Mouse (Mus musculus): Measurements from ENCODE around the gene Gna13.

The Gna13 gene

DNA sequence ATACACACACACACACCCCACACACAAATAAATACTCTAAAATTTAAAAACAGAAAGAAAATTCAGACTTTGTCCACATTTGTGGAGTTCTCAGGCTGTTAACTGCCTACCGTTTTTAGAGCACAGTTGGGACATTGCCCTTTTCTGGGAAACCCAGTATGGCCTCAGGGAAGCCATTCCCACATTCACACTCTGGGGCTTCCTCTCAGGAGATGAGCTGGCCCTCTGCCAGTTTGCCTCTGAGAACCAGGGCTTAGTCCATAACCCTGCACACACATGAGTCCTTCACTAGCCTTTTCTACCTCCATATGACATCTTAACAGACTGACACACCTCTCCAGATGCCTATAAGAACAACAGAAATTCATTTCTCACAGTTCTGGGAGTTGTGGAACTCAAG lies 60.7 kb downstream of the Gna13 start:
- DNase-seq (ENCODE audit: low spot score): no peak

DNA sequence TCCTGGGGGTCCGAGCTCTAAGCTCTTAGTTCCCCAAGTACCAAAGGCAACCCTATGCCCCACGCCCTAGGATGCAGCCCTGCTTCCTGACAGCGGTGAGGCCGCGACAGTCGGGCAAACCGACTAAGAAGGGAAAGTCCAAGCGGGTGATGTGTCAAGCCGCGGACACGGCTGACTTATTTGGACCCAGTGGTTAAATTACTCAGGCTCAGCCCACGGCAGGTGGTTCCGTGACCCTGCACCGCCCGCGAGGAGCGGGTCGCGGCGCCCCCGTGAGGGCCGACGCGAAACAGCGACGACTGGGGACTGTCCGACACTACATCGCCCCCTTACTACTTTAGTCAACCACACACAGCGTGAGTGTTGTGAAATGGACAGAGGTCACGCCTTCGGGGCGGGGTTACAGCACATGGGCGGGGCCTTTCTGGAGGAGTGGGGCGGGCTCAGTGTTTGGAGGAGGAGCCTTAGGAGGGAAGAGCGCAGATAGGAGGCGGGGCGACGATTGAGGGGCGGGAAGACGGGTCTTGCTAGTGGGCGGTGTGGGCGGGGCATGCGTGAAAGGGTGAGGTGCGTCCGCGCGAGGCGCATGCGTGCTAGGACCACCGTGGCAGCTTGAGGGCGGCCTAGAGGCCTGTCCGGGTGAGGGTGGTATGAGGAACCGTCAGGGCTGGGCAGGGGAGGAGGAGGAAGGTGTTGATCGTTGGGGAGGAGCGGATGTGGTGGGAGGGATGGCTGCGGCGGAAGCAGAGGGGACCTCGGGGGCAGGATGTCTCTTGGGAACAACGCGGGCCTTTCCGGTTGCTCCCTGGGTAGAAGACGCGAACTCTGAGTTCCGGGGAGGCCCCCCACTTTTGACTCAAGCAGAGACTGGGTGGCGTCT lies 63.0 kb downstream of the Gna13 start, which contains the start of gene Amz2:
Amz2 (plus strand) TSS at position 555 of the 880 bp plus-strand sequence.
- DNase-seq (ENCODE audit: low spot score): peak; percentile 99

DNA sequence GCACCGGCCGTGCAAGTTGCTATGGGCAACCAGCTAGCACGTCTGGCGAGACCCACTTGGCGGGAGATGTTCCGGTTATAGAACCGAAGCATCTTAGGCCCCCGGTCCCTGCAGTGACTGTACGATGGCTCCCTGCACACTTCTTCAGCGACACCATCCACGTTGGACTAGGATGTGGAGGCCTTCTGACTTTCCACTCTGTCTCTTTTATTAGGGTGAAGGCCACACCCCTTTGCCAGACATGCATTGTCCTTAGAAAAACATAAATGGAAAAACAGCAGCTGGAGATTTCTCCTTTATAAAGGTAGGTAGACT lies 63.6 kb downstream of the Gna13 start:
- no peak for DNase-seq (ENCODE audit: low spot score)

DNA sequence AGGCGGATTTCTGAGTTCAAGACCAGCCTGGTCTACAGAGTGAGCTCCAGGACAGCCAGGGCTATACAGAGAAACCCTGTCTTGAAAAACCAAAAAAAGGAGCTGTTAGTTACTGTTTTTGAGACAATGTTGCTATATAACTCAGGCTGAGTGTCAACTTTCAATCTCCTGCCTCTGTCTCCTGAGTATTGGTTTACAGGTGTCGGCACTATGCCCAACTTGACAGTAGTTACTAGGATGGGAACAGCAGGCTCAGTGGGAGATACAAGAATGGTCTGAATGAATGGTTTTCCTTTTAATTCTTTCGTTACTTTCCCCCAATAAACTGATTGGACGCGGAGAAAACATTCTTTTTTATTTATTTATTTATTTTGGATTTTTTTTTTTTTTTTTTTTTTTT lies 64.7 kb downstream of the Gna13 start:
- no peak for DNase-seq (ENCODE audit: low spot score)

DNA sequence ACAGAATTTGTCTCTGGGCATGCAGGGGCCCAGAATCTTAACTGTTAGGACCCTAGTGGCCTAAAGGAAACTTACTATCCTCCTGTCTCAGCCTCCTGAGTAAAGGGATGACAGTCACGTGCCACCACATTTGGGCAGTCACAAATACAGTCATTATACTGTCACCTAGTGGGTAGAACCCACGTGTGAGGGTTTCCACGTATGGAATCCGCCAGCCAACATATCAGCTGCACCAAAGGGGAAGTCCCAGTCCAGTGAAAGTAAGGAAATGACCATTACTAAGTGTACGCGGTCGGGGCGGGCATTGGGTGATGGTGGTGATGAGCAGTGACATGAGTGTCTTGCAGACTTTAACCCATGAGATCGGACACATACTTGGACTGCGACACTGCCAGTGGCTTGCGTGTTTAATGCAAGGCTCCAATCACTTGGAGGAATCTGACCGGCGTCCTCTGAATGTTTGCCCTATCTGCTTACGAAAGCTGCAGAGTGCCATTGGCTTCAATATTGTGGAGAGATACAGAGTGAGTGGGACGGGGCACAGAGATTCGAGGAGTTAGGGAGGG lies 71.7 kb downstream of the Gna13 start:
- DNase-seq (ENCODE audit: low spot score): no peak

DNA sequence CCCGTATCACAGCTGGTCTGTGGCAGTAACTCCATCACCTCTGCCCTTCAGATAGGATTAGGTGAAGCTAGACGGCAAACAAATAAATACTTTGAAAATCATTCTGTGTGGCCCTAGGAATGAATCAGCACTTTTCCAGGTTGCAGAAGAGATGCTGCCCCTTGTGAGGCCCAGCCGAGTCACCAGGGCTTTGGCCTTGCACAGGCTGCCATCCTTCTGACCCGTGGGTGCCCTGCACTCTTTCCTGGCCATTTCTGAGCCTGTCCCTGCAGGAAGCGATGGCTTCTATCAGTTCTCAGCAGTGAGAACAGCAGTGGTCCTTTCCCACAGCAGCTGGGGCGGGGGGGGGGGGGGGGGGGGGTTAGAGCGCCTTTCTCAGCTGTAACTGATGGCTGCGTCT lies 74.3 kb downstream of the Gna13 start:
- no peak for DNase-seq (ENCODE audit: low spot score)

DNA sequence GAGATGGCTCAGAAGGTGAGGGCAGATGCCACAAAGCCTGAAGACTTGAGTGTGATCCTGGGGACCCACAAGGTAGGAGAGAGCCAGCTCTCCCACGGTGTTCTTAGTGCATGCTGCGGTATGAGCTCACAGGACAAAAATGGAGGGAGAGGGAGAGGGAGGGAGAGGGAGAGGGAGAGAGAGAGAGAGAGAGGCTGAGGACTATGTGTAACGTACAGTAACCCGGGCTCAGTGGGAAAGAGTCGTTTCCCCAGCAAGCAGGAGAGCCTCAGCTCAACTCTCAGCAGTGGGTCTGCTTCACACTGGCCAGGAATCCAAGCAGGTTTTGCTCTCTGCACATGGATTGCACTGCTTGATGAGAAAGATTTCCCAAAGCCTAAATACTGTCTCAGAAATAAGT lies 76.6 kb downstream of the Gna13 start:
- no peak for DNase-seq (ENCODE audit: low spot score)

DNA sequence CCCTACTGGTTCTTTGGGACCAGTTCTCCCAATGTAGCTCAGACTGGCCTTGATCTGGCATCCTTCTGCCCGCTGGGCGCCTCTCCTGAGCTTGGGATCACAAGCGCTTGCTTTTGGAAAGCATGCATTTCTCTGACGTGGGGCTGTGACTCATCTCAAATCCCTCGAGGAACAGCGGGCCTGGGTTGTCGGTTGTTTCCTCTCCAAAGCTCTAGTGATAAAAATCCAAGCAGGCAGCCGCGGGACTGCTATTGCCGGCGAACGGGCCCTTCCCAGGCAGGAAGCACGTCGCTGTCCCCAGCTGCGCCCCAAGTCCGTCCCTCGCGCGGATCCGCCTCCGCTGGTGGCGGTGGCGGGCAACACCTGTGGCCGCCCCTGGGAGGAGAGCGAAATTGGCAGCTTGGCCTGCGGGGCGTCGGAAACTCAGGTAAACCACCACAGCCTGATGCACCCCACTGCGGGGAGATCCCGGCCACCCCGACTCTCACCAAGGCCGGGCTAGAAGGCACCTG lies 77.3 kb downstream of the Gna13 start:
- DNase-seq (ENCODE audit: low spot score): peak; percentile 59

DNA sequence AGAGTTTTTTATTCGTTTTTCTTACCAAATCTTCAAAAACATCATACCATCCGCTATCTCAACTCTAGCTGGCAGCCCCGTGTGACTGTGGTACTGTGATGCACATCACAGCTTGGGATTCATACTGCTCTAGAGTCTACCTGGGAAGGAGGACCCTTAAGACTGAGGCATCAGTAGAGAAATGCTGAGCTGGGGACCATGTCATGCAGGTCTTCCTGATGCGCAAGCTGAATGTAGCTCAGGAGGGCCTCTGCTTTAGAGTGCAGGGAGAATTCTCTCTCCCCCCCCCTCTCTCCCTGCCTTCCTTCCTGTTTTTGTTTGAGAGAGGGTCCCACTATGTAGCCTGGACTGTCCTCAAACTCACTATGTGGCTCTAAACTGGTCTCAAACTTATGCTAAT lies 78.0 kb downstream of the Gna13 start:
- DNase-seq (ENCODE audit: low spot score): no peak

DNA sequence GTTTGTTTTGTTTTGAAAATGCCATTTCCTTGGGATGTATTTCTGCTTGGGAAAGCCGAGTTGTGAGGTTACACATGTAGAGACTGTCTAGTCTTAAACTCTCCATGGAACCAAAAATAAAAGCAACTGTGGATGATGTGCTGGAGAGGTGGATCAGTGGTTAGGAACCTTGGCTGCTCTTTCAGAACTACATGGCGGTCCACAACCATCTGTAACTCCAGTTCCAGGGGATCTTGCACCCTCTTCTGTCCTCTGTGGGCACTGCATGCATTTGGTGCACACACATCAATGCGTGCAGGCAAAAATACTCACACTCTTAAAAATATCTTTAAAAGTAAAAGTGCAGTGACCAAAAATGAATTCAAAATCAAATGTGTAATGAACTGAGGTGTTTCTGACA lies 78.5 kb downstream of the Gna13 start:
- no peak for DNase-seq (ENCODE audit: low spot score)

DNA sequence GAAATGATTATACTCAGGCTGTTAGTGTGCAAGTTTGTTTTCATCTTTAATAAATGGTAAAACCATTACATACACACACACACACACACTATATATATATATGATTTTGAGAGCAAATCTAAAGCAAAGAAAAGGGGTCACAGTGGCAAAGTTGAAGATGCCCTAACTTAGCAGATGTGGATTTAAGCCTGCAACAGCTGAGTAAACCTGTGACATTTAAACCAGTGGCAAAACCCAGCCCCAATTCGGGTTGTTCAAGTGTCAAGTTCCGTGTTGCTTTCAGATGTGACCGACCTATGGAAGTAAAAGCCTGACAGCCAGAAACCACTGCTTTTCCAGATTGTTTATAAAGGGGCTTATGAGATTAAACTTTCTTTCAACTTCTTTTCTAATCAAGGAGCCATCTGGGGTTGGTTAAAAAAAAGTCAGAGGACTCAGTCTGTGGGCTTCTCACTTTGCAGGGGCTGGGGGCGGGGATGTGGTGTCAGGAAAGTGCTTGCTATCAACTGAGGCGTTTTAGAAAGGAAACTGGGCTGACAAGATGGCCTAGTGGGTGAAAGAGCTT lies 79.6 kb downstream of the Gna13 start:
- no peak for DNase-seq (ENCODE audit: low spot score)

DNA sequence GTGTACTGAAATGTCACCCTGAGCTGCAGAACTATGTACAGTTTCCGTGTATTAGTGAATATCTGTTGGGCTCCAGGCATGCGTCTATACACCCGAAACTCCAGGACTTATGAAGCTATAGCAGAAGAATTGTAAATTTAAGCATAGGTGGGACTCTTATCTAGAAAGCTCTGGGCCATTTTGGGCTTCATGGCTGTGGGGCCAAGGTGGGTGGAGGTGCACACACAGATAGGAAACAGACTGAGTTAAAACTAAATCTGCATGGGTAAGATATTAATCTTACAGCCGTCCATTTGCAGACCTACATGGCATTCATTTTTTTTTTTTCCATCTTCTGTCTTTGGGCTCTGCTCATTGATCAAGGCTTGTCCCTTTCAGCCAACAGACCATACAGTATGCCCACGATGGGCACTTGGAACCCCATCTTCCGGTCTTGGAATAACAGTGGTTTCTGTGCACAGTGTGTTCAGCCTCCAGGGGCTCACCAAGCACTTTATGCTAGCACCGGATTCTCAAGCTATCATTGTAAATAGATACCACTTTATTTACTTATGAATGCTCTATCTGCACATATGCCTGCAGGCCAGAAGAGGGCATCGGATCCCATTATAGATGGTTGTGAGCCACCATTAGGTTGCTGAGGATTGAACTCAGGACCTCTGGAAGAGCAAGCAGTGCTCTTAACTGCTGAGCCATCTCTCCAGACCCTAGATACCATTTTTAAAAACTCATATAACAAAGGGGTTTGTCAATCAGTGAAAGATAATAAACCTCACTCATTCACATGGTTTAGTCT lies 81.0 kb downstream of the Gna13 start:
- no peak for DNase-seq (ENCODE audit: low spot score)

DNA sequence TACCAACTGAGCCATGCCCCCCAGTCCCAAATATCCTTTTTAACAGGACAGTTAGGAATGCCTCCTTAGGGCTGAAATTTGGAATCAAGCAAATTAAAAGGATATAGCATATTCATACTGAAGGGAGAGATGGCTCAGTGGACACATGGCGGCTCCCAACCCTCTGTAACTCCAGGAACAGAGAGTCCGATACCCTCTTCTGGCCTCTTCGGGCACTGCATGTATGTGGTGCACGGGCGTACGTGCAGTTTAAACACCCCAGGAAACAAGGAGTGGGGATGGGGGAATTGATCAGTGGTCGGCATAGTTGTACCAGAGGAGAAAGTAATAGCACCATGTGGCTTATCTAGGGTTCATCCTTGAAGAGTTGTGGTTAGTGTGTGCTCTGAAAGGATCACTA lies 82.0 kb downstream of the Gna13 start:
- no peak for DNase-seq (ENCODE audit: low spot score)

DNA sequence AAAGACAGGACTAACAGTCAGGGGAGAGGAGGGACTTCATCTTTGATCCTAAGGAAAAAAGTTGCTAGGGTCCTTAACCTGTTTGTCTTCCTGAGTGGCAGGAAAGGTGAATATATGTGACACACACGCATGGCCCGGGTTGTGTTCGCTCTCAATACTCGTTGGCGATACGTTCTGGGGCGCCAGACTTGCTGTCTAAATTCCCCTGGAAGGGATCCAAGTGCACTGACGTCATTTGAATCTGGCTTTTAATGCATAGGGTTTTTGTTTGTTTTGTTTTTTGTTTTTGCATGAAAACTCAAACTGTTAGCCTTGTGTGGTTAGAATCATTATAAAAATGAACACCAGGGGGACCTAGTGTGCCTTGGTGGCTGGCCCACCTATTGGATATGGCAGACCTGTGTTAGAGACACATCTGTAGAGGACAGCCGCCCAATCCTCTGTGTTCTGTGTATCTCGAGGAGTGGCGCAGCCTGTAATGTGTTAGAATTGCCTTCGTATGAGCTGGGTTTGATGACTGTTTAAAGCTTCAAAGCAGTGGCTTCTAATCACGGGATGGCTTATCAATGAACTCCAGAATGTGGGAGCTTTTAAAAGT lies 82.9 kb downstream of the Gna13 start:
- no peak for DNase-seq (ENCODE audit: low spot score)
